Comparison of ENCODE assay signal across 18 mouse cellular contexts in the genomic region with DNA sequence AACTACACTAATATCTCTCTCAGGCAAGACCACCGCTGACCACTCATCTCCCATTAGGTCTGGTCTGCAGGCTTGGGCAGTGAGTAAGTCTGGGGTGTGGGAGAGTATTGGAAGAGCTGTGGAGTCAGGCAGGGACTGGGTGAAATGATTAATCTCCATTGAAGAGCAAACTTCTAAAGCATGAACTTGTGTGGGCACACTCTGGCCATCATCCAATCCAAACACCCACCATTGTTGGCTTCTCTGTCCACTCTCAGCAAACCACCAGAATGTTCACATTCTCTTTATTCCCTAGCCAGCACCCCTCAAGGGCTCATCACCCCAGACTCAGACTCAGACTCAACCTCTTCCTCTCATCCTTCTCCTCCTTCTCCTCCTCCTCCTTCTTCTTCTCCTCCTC.
DNase-seq lines count a peak whose midpoint lies in the region; ATAC-seq and TF ChIP-seq lines count a peak whose summit lies in the region.
"Had no signal": no experiment of that assay in that cellular context is flagged by ENCODE, and none has a peak within 500 bp of the region (broad histone marks: within the 10 kb centered on the region; RNA-seq: fewer than 3 reads in every experiment).

No protein-coding gene starts in this region.

- peak overlapping the region; percentile 49 for H3K27ac ChIP-seq in gastrocnemius, adult 2 months
- H3K27ac ChIP-seq in liver, embryonic 15.5 days (replicated peaks): peak overlapping the region; percentile 71; the same call in 1 of the 2 replicates
- H3K27ac ChIP-seq in liver, embryonic 11.5 days (ENCODE audit: low read depth, low read length): no peak overlapping the region
- peak overlapping the region; percentile 43 for H3K27ac ChIP-seq in embryonic fibroblast, embryonic 13.5 days (ENCODE audit: insufficient read depth, low read length)
- H3K27ac ChIP-seq in forebrain, postnatal 0 days (ENCODE audit: low read depth, low read length): no peak overlapping the region
- H3K27ac ChIP-seq: embryonic facial prominence, embryonic 13.5 days; forebrain, embryonic 13.5 days; heart, adult 2 months; hindbrain, embryonic 10.5 days; hindbrain, embryonic 14.5 days had no signal

- no peaks in the 10 kb centered on the region for H3K36me3 ChIP-seq in liver, embryonic 15.5 days (replicated peaks)
- H3K36me3 ChIP-seq in liver, embryonic 11.5 days (ENCODE audit: control insufficient read depth, insufficient read depth, low read length): no peaks in the 10 kb centered on the region
- H3K36me3 ChIP-seq in forebrain, postnatal 0 days (ENCODE audit: insufficient read depth): no peaks in the 10 kb centered on the region
- H3K36me3 ChIP-seq: embryonic facial prominence, embryonic 13.5 days had no signal

- no peak for TF ChIP-seq CTCF in gastrocnemius, adult 2 months (IDR thresholded peaks at IDR 0.05)
- TF ChIP-seq CTCF in embryonic fibroblast, embryonic 13.5 days (IDR thresholded peaks at IDR 0.05; ENCODE audit: borderline replicate concordance, insufficient read depth, low read length): no peak
- no peak for TF ChIP-seq CTCF in forebrain, postnatal 0 days (IDR thresholded peaks at IDR 0.05; ENCODE audit: low read depth)

- no peak for ATAC-seq in liver, embryonic 15.5 days (ENCODE audit: insufficient read depth)
- no peak for ATAC-seq in liver, embryonic 11.5 days (replicated peaks; ENCODE audit: low FRiP score)
- no peak for ATAC-seq in forebrain, postnatal 0 days
- ATAC-seq: forebrain, embryonic 13.5 days had no signal

- WGBS in liver, embryonic 15.5 days (ENCODE audit: insufficient replicate concordance): 57% methylated on average over 1 of the region's 1 CpGs
- WGBS in liver, embryonic 11.5 days: 88% methylated on average over 1 of the region's 1 CpGs
- 81% methylated on average over 1 of the region's 1 CpGs for WGBS in forebrain, postnatal 0 days

- intact Hi-C loops in gastrocnemius, adult 2 months (cut with DNase I): loop anchor here (5.0 kb wide), 1 partner anchor 217 kb away; the partner anchor contains the start of gene Irf2bp2

- no peaks in the 10 kb centered on the region for H3K9me3 ChIP-seq in liver, embryonic 15.5 days (replicated peaks)
- H3K9me3 ChIP-seq in liver, embryonic 11.5 days (ENCODE audit: control insufficient read depth, low read length): peaks cover 5% of the 10 kb centered on the region
- H3K9me3 ChIP-seq in forebrain, postnatal 0 days (ENCODE audit: low read length): no peaks in the 10 kb centered on the region

- TF ChIP-seq POLR2A in embryonic fibroblast, embryonic 13.5 days (IDR thresholded peaks at IDR 0.05; ENCODE audit: low read depth, low read length): no peak

- no peak overlapping the region for H3K9ac ChIP-seq in liver, embryonic 15.5 days
- no peak overlapping the region for H3K9ac ChIP-seq in liver, embryonic 11.5 days (ENCODE audit: low read depth, low read length)
- H3K9ac ChIP-seq in forebrain, postnatal 0 days: no peak overlapping the region
- H3K9ac ChIP-seq: embryonic facial prominence, embryonic 13.5 days; forebrain, embryonic 13.5 days; heart, embryonic 12.5 days; hindbrain, embryonic 14.5 days had no signal

- no peak overlapping the region for H3K4me3 ChIP-seq in gastrocnemius, adult 2 months
- H3K4me3 ChIP-seq in liver, embryonic 15.5 days (replicated peaks): no peak overlapping the region
- no peak overlapping the region for H3K4me3 ChIP-seq in liver, embryonic 11.5 days (ENCODE audit: low read depth, low read length)
- H3K4me3 ChIP-seq in embryonic fibroblast, embryonic 13.5 days (ENCODE audit: insufficient read depth, low read length): no peak overlapping the region
- H3K4me3 ChIP-seq in forebrain, postnatal 0 days (ENCODE audit: low read depth, low read length): no peak overlapping the region
- H3K4me3 ChIP-seq: embryonic facial prominence, embryonic 13.5 days; forebrain, embryonic 13.5 days; heart, adult 2 months; heart, embryonic 12.5 days; hindbrain, embryonic 10.5 days had no signal

- H3K4me2 ChIP-seq in liver, embryonic 15.5 days: no peak overlapping the region
- no peak overlapping the region for H3K4me2 ChIP-seq in liver, embryonic 11.5 days
- H3K4me2 ChIP-seq in forebrain, postnatal 0 days (ENCODE audit: low read depth): no peak overlapping the region
- H3K4me2 ChIP-seq: embryonic facial prominence, embryonic 13.5 days; forebrain, embryonic 13.5 days; heart, embryonic 12.5 days; hindbrain, embryonic 14.5 days had no signal

- H3K4me1 ChIP-seq in liver, embryonic 15.5 days (replicated peaks): peaks cover 40% of the 10 kb centered on the region
- H3K4me1 ChIP-seq in liver, embryonic 11.5 days (replicated peaks; ENCODE audit: control insufficient read depth, insufficient read depth, low read length): peaks cover 18% of the 10 kb centered on the region
- H3K4me1 ChIP-seq in embryonic fibroblast, embryonic 13.5 days (ENCODE audit: control insufficient read depth, insufficient read depth, low read length): no peaks in the 10 kb centered on the region
- H3K4me1 ChIP-seq in forebrain, postnatal 0 days (ENCODE audit: insufficient read depth): no peaks in the 10 kb centered on the region

- DNase-seq in gastrocnemius, adult 2 months: no peak
- no peak for DNase-seq in gastrocnemius, adult 8-10 months (ENCODE audit: low spot score in 2 of 2)
- DNase-seq in liver, embryonic 11.5 days (ENCODE audit: low spot score): no peak
- DNase-seq in urinary bladder, postnatal 4 days (ENCODE audit: low spot score in 2 of 2): no peak
- DNase-seq in forebrain, postnatal 0 days: no peak
- DNase-seq: adrenal gland, postnatal 14 days; cerebellum, adult 18-20 months; cerebellum, adult 9-11 months; cerebellum, postnatal 36 days; gastrocnemius, postnatal 10 days; heart, adult 2 months had no signal

- H3K27me3 ChIP-seq in liver, embryonic 15.5 days: no peaks in the 10 kb centered on the region; the same call in 1 of the 2 replicates
- no peaks in the 10 kb centered on the region for H3K27me3 ChIP-seq in liver, embryonic 11.5 days (replicated peaks; ENCODE audit: control insufficient read depth, insufficient read depth, low read length)
- no peaks in the 10 kb centered on the region for H3K27me3 ChIP-seq in forebrain, postnatal 0 days (ENCODE audit: insufficient read depth, low read length)
- H3K27me3 ChIP-seq: embryonic facial prominence, embryonic 13.5 days; forebrain, embryonic 13.5 days; heart, embryonic 12.5 days had no signal

Comparison
In these comparisons a context has a peak if more than half of its experiments do, and no peak if none do; other contexts are left out.
1. H3K27ac ChIP-seq: peak in gastrocnemius, adult 2 months (single experiment), liver, embryonic 15.5 days (single experiment) and embryonic fibroblast, embryonic 13.5 days (single experiment); none in liver, embryonic 11.5 days (single experiment) and forebrain, postnatal 0 days (single experiment).